Mouse (Mus musculus): ENCODE data around the gene Ormdl3. TPM values are rescaled to one million over a fixed set of nuclear protein-coding genes. Genes with fewer than 3 reads are reported as not detected.

Ormdl3 gene
- total RNA-seq, 4 experiments from 2014 or later: 39.7 to 46.4 (median 43.1) TPM

DNA sequence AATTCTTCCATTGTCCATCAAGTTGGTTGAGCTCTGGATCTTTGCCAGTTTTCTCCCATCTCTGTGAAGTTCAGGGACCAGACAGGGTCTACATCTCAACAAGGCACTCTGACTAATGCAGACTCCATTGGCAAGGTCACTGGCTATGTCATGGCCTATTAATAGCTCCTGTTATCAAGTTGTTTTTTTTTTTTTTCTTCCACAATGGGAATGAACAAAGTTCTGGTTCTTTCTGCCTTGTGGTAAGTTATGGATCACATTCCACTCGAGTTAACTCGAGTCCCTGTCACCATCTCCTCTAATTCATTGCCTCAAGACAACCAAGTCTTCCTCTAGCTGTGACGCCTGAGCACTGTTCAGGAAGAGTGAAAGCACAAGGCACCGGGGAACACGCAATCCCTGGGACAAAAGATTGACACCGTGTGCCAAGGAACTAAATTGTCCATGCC lies 1.7 kb upstream of the Ormdl3 start:
- peak; percentile 42 for DNase-seq (ENCODE audit: low spot score)

DNA sequence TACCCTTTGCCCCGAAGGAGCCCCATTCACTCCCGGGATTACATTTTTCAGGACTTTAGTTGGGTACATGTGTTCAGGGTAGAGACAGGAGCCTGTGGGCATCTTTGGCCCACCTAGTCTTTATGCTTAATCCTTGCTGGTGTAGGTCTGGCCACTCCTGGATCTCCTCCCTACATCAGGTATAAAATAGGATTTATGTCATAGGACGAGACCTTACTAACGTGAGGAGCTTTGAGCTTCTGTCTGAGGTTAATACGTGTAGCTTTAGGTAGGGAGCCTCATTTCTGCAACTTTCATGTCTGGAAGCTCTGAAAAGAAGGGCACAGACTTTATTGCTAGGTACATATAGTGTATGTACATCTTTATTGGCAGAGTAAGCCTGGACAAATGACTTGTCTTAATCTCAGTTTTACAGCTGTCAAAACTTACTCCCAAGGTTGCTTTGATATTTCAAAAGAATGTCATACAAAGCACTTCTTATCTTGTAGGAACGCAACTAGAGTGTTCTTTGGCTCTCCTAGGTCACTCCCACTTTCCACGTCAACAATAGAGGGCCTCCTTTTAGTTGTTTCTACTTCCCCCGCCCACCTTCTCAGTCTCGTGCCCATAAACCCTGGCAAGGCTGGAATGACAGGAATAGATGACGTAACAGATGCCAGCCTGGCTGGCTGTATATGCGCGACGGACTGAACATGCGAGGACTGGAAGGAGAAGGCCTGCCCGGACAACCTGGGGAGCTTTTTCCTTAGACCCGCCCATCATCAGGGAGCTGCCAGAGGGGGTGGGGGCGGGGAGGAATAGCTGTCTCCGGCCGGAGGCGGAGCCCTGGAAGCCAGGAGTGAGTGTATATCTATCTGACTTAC lies 747 bp upstream of the Ormdl3 start:
- DNase-seq (ENCODE audit: low spot score): peak; percentile 83

DNA sequence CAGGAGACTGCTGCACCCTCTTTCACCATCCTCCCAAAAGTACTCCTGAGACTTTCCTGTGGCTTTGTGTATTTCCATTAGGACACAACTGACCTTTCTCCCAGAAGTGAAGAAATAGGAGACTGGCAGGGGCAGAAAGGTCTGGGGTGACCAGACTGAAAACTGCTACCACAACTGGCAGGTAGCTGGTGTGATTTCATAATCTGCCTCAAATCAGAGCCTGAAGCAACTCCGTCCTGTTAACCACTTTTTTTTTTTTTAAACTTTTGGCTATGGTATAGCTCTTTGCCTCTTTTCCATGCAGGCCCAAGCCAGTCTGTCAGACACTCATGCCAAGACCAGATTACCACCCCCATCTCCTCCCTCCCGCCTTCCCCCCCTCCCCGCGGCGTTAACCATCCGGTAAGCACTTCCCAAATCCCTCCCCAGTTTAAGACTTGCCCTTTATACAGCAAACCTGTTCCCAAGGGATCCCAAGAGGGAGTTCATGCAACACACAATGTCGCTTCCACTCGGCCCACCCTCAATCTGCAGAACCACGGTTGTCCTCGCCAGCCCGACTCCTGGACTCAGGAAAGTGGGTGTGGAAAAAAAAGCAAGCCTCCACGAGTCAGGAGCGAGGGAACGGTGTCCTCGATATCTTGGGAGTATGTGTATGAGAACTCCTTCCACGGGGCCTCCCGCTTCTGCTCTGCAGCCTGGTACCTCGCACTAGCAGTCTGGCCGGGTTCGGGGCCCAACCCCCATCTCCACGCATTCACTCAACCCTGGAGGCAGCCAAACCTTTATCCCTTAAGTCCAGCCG lies 879 bp downstream of the Ormdl3 start:
- peak; percentile 42 for DNase-seq (ENCODE audit: low spot score)

DNA sequence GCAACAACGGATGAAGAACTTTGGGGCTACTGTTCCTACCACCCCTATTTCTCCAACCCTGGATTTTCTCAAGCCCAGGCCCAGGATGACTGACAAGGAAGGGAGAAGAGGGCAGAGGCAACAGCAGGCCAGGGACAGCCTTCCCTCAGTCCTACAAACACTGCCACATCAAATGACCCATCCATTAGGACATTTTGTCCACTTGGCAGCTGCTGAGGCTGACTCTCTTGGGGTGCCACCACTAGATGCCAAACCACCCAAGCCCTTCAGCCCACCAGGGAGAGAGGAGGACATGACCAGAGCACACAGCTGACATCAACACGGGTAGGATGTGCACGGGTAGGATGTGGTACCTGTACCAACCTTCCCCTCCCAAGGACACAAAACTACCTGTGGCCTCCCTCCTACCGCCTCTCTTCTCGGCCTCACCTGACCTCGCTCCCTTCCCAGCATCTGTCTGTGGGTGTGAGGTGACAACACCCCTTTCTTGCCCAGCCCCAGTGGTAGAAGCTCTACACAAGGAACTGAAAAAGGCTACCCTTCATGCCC lies 2.5 kb downstream of the Ormdl3 start:
- no peak for DNase-seq (ENCODE audit: low spot score)

DNA sequence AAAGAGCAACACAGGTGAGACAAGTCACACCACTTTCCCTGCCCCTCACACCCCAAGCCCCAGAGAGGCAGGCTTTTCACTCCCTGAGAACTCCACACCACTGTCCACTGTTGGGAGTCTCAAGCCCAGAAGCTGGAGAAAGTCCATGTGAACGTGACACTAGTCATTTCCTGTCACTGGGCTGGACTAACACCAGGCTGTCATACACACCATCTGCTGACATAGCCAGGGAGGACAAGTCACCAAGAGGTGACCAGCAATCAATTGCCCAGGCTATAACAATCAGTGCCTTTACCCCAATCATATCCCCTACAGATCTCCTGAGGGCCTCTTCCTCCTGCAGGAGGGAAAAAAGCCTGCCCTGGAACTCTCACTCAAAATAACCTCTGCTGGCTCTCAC lies 3.0 kb downstream of the Ormdl3 start:
- no peak for DNase-seq (ENCODE audit: low spot score)

DNA sequence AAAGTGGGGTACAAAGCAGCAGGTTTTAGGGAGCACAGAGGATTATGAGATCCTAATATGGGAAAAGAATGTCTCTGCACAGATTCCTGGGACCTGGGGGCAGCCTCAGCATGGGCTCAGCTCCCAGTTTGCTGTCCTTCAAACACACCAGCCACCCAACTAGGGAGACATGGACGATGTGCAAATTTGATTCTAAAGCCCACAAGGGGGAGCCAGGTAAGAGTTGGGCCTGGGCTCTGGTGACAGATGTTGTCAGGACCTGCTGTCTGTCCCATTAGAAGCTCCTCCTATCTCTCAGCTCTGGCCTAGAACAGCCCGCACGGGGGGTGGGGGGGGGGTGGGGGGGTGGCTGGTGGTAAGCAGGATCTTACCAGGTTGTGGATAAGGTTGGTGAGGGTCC lies 3.6 kb downstream of the Ormdl3 start:
- DNase-seq (ENCODE audit: low spot score): no peak

DNA sequence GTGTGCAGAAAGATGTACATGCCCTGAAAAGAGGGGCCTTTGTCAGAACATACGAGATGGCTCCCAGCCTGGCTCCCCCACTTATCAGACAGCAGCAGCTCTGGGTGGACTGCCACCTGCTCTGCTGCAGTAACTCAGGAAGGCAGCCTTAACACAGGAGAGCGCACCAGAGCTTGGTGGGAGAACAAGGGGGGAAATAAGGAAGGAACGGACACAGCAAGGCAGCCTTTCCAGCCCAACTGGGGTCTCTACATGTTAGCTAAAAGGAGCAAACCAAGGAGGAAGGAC lies 4.0 kb downstream of the Ormdl3 start:
- no peak for DNase-seq (ENCODE audit: low spot score)

DNA sequence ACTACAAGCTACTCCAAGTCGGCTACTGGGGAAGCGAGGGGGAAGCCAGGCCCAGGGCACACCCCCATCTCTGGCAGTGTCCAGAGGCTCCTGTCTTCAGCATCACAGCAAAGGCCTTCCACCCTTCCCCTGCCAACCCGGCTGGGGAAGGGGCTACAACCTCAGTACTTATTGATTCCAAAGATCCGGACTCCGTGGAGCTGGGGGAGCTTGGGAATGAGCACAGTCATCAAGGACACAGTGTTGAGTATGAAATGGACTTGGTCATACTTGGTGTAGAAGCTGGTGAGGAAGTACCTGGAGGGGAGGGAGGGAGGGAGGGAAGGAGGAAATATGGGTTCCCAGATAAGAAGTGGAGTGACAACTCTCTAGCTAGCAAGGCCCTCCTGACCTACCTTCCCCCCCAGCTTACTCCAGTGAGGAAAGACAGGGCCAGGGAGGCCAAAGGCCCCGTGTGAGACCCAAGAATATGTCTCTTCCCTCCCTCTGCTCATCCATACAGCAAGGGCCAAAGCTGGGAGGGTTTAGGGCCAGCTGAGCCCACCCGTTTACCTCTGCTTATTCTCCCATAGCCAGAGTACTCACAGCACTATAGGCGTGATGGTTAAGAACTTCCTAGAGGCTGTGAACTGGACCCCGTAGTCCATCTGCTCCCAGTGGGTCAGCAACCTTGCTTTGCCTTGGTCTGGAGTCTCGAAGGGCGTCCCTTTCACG lies 4.5 kb downstream of the Ormdl3 start:
- DNase-seq (ENCODE audit: low spot score): no peak

DNA sequence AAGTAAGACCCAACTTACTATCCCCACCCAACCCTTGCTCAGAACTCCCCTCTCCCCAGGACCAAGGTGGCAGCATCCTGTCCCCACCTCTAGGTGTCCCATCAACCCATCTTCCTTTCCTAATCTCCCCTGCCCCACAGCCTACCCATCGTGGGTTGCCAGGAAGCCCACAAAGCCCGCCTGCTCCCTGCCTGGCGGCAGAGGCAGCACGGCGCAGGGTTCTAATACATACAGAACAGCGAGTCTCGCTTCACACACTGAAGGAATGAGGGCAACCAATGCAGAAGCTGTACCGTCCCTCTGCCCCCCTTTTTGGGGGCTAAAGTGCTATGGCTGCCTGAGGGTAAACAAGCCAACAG lies 5.2 kb downstream of the Ormdl3 start:
- no peak for DNase-seq (ENCODE audit: low spot score)

DNA sequence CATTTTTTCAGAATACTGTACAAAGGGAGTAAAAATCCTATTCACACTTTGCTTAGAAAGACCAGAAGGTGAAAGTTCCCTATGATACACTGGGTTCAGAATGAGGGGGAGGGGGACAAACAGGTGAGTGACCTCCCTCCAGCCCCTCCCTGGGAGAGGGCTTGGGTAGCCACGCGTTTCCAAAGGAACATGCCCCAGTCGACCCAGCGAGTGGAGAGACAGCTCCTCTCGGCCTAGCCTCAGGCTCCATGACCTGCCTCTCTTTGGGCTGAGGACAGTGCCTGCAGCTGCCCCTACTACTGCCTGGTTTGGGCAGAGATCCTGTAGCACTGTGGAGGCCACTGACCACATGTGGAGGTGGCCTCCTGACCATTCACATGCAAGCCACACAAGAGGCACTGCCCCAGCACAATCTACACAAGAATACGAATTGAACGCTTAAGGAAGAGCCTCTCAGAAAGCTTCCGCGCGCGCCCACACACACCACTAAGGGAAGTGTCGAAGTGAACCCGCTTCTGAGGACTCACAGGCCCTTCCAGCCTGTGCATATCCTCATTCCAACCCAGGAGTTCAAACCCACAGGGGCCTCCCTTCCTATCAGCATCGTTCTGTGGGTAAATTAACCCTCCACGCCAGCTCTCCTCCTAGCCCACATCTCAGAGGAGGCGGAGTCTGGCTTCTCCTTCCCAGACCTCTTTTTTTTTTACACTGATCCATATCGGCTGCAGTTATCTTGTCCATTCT lies 5.7 kb downstream of the Ormdl3 start:
- no peak for DNase-seq (ENCODE audit: low spot score)

DNA sequence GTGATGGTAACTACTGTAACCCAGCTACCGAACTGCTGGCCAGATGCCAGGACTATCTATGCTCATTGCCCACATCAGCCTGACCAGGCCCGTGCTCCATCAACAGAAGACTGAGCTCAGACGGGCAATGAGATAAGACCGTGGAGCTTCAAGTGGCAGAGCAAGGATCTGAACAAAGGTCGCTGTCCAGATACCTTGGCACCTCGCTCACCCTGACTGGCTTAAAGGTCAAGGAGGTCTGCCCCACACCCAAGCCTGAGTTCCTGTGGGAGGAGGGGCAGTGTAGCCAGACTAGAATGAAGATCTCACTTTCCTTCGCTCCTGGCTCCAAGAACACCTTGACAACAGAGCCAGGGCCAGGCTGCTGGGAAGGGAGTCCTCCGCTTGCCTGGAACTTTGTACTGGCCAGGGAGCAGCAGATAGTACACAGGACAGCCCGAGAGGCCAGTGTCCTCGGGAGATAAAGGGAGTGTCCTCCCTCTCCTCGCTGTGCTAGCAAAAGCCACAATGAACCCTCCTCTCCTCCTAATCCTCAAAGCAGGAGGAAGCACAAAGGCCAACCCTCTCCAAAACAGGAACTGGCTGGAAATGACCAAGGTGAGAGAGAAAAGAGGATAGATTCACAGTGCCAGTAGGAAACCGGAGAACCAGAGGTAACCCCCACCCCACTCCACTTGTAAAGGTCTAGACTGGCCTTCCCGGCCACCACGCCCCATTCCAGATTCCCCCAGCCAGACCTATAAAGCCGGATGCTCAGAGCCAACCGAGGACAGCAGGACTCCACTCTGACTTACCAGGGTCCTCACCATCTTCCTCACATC lies 6.7 kb downstream of the Ormdl3 start:
- no peak for DNase-seq (ENCODE audit: low spot score)

DNA sequence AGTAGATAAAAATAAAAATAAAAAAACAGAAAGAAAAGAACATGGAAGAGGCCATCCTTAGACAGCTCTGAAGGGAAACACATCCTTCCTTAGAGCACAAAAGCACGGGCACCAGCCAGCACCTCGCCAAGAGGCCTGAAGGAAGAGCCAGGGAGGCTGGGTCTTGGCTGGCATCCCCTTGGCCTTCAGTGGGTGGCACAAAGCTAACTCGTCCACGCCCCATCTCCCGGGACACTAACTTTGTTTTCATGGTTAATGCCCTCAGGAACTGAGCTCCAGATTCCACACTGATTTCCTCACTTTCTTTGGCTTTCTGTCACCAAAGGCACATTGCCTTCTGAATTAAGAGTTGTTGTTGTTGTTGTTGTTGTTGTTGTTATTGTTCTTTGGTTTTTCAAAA lies 9.4 kb downstream of the Ormdl3 start:
- DNase-seq (ENCODE audit: low spot score): no peak

DNA sequence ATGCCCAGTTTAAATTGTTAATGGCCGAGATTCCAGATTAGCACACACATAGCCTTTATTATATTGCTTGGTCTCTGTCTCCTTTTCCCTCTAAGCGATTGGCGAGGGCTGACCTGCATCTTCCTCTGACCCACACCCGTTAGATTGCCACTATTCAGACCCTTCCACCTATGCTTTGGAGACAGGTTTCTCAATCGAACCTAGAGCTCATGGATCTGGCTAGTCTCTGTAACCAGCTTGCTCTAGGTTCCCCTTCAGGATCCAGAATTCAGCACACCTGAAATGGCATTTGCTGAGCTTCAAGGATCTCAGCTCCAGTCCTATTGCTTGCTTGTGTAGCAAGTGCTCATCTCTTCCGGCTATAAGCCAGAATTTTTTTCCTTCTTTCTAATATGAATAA lies 17.7 kb downstream of the Ormdl3 start:
- no peak for DNase-seq (ENCODE audit: low spot score)

DNA sequence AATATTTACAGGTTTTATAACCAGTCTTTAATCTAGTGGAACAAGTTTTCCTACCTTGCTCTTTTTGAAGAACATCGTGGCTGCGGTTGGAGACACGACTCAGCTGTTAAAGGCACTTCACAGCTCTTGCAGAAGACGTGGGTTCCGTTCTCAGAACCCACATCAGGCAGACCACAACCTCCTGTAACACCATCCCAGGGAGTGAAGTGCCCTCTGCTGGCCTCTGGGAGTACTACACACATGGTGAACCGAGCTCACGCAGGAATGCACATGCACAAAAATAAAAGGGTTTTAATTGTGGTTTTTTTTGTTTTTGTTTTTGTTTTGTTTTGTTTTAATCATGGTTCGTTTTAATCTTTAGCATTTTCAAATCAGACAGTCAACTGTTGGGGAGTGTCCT lies 18.8 kb downstream of the Ormdl3 start:
- DNase-seq (ENCODE audit: low spot score): no peak

DNA sequence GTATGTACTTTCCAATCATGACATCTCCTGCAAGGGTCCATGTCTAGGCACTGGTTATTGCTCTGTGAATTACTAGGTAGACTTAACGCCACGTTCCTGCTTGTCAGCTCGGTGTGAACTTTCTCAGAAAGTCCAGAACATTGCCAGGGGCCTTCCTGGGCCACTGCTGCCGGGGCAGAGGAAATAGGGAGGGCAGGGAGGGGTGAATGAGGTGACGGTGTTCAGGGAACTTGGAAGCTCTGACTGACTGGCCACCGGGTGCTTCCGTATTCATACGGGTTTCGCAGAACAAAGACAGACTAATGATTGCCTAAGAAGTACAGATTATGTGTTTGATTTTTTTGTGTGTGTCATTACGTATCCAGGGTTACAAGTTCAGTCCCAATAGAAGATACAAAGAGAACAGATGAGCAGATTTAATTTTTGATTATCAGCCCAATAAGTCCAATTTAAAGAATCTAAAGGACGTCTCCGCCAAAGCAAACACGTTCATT lies 23.2 kb downstream of the Ormdl3 start:
- no peak for DNase-seq (ENCODE audit: low spot score)

DNA sequence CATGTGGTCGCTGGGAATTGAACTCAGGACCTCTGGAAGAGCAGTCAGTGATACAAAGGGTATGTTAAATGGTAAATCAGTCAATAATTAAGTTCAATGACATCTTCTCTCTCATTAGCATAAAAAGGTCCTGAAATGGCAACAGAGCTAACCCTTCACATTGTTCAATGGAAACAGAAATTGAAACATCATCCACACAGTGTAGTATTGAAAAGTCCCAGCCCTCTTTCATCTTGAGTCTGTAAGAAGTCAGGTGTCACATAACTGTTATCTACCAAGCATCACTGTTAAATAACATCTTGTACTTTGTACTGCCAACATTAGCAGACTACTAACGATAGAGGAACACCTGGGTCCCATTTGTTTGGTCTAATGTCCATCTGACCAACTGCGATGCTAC lies 24.1 kb downstream of the Ormdl3 start:
- DNase-seq (ENCODE audit: low spot score): no peak

DNA sequence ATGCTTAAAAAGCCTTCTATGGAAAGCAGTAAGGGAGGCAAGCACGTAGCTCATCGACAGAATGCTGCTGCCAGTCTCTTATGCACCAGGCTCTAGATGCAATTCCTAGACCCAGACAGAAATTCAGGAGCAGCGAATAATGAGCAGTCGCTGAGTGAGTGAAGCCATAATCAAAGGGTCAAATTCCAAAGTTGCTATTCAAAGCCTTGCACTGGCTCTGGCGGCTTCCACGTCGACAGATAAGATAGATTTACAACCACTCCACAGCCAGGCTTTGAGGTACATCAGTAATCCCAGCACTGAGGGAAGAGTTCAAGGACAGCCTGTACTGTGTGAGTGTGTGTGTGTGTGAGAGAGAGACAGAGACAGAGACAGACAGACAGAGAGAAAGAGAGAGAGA lies 26.2 kb downstream of the Ormdl3 start:
- no peak for DNase-seq (ENCODE audit: low spot score)

DNA sequence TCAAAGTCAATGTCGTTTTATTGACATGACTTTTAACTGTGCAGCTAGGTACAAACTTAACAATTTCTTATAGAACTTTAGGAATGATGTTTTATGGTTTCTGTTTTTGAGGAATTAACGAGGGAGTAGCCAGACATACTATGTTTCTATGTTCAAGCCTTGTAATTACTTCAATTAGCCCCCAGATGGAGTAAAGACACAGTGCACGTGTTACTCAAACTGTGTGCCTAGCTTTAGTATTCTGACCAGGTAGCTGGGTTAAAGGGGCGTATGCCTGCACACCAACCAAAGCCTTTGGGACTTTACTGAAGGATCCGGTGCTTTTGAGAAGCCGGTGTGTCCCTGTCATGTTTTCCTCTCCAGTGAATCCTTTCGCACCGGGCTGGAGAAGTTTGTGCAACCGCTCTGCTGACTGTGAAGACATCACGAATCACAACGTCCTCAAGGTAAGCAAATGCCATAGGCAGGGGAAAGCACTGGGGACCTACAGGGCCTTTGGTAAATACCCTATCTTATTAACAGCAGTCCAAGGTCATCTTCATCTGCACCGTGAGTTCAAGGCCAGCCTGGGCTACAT lies 32.0 kb downstream of the Ormdl3 start:
- no peak for DNase-seq (ENCODE audit: low spot score)

DNA sequence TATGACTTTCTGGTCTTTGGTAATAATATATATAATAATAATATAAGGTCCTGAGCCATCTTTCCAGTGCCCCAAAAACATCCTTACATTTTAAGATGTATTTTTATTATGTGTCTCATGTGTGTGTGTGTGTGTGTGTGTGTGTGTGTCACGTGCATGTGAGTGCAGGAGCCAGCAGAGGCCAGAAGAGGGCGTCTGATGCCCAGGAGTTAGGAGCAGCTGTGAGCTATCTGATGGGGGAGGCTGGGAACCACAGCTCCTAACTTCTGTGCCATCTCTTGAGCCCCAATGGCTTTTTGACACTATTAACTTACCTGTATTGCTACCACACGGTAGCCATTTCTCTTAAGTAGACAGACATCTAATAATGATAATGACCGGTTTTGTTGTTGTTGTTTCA lies 33.2 kb downstream of the Ormdl3 start:
- DNase-seq (ENCODE audit: low spot score): no peak
